Mouse (Mus musculus): ENCODE measurements around the gene Epha6.

- TF ChIP-seq EP300 (IDR thresholded peaks at IDR 0.05) = no peak
- no peak for TF ChIP-seq CTCF (IDR thresholded peaks at IDR 0.05)
These were observed 347.7 kb downstream of the Epha6 start for GRCm38 (mm10) chr16:60257623-60258022.

All from lung, postnatal 0 days (tissue).